Mouse (Mus musculus) CH12.LX (cell line): Measurements from ENCODE around the gene Inhbb.

Source experiments
- CHD1 ChIP-seq: IDR thresholded peaks from 2 replicates; pipeline ENCODE4 v1.6.1; 2012; ENCODE audit warnings: low read depth, low read length, improper control_type of control experiment, inconsistent platforms
- CTCF ChIP-seq, 2 experiments: IDR thresholded peaks in 1 of 2; conservative IDR thresholded peaks in 1 of 2; 2 replicates each; pipeline ENCODE4 v1.5.1; 2011 to 2012; ENCODE audit warnings: low read depth in 2 of 2, low read length in 2 of 2, improper control_type of control experiment in 1 of 2, inconsistent platforms in 1 of 2, mild to moderate bottlenecking in 1 of 2, moderate library complexity in 1 of 2
- ELF1 ChIP-seq: IDR thresholded peaks from 2 replicates; pipeline ENCODE4 v1.6.1; 2014; ENCODE audit warnings: low read depth, mild to moderate bottlenecking, inconsistent platforms, low read length, improper control_type of control experiment
- EP300 ChIP-seq: IDR thresholded peaks from 2 replicates; pipeline ENCODE4 v1.6.1; 2011; ENCODE audit warnings: low read length, improper control_type of control experiment
- HCFC1 ChIP-seq: IDR thresholded peaks from 2 replicates; pipeline ENCODE4 v1.6.1; 2012; ENCODE audit warnings: low read depth, mild to moderate bottlenecking, inconsistent platforms, low read length, improper control_type of control experiment
- MXI1 ChIP-seq: IDR thresholded peaks from 2 replicates; pipeline ENCODE4 v1.6.1; 2011; ENCODE audit warnings: mild to moderate bottlenecking, low read depth, low read length, improper control_type of control experiment
- NELFE ChIP-seq: IDR thresholded peaks from 2 replicates; pipeline ENCODE4 v1.6.1; 2011; ENCODE audit warnings: low read depth, low read length, improper control_type of control experiment
- RAD21 ChIP-seq: IDR thresholded peaks from 2 replicates; pipeline ENCODE4 v1.6.1; 2011; ENCODE audit warnings: low read depth, mild to moderate bottlenecking, low read length, improper control_type of control experiment, moderate library complexity
- SMC3 ChIP-seq: IDR thresholded peaks from 2 replicates; pipeline ENCODE4 v1.6.1; 2011; ENCODE audit warnings: low read depth, low read length, improper control_type of control experiment
- TCF12 ChIP-seq: IDR thresholded peaks from 2 replicates; pipeline ENCODE4 v1.6.1; 2014; ENCODE audit warnings: low read depth, mild to moderate bottlenecking, inconsistent platforms, low read length, improper control_type of control experiment
- USF1 ChIP-seq: IDR thresholded peaks from 2 replicates; pipeline ENCODE4 v1.6.1; 2014; ENCODE audit warnings: low read depth, mild to moderate bottlenecking, inconsistent platforms, low read length, improper control_type of control experiment

GRCm38 (mm10) chr1:119420189-119420983 is 1.7 kb downstream of the Inhbb start:
- no peak for TF ChIP-seq CTCF (conservative IDR thresholded peaks at IDR 0.05 in 1 of 2, IDR thresholded peaks at IDR 0.05 in 1 of 2; ENCODE audit: low read depth in 2 of 2, low read length in 2 of 2)
- no peak for TF ChIP-seq RAD21
- TF ChIP-seq EP300, result no peak
- no peak for TF ChIP-seq TCF12
- no peak for TF ChIP-seq MXI1
- no peak for TF ChIP-seq NELFE
- no peak for TF ChIP-seq SMC3
- TF ChIP-seq ELF1, result no peak
- no peak for TF ChIP-seq USF1
- no peak for TF ChIP-seq CHD1
- TF ChIP-seq HCFC1, result no peak
